Mouse (Mus musculus) G1E-ER4 (cell line): ENCODE results near the gene Scd4. TPM values are rescaled to one million over a fixed set of nuclear protein-coding genes. Genes with fewer than 3 reads are reported as not detected.

Experiments used
- GATA1 ChIP-seq: IDR thresholded peaks from one replicate; pipeline ENCODE4 v1.8.0; 2012; ENCODE audit warnings: low read length, inconsistent platforms
- polyA plus RNA-seq: library from polyadenylated mRNA; stranded (reverse); fragments of >175 nt; gene quantifications from 2 replicates; pipeline ENCODE4 v1.2.3, GENCODE M21; 2012

Scd4 gene
- polyA plus RNA-seq, 1 experiment, result 0.48 TPM

- TF ChIP-seq GATA1, result no peak
These were observed 36.7 kb upstream of the Scd4 start for GRCm38 (mm10) chr19:44296186-44296585.

GRCm38 (mm10) chr19:44297068-44297760, 35.7 kb upstream of the Scd4 start:
- TF ChIP-seq GATA1, result no peak

DNA sequence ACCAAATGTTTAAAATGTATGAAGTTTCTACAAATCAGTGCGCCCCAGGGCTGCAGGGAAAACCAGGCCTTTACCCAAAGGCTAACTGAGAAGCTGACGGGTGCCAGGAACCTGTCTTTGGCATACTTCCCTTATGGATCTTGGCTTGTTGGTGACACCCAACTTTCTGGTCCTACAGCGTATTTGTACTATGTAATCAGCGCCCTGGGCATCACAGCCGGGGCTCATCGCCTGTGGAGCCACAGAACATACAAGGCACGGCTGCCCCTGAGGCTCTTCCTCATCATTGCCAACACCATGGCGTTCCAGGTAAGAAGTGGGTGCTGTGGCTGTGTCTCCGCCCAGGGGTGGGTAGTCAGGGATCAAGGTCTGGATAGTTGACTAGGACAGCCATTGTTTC, 35.0 kb upstream of the Scd4 start:
- TF ChIP-seq GATA1, result no peak

GRCm38 (mm10) chr19:44299078-44299477, 33.8 kb upstream of the Scd4 start:
- no peak for TF ChIP-seq GATA1

DNA sequence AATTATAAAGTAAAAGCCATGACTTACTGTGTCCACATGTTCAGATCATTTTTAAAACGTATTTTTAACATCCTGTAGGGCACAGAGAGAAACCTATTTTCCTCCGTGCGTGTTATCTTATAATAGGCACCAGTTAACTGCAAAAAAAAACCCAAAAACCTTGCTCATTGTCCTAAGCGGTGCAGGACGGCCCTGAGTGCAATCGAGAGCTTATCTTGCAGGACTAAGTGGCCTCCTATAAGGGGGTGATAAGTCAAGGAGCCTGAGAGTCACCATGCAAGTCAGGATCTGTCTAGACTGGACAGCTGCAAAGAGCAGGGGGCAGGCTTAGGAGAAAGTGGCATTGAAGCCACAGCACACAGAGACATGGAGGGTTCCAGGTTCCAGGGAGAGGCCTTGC, 33.0 kb upstream of the Scd4 start:
- no peak for TF ChIP-seq GATA1

- no peak for TF ChIP-seq GATA1
These were observed 32.4 kb upstream of the Scd4 start for GRCm38 (mm10) chr19:44300520-44300919.

- no peak for TF ChIP-seq GATA1
These were observed 31.7 kb upstream of the Scd4 start for GRCm38 (mm10) chr19:44301176-44301575.

DNA sequence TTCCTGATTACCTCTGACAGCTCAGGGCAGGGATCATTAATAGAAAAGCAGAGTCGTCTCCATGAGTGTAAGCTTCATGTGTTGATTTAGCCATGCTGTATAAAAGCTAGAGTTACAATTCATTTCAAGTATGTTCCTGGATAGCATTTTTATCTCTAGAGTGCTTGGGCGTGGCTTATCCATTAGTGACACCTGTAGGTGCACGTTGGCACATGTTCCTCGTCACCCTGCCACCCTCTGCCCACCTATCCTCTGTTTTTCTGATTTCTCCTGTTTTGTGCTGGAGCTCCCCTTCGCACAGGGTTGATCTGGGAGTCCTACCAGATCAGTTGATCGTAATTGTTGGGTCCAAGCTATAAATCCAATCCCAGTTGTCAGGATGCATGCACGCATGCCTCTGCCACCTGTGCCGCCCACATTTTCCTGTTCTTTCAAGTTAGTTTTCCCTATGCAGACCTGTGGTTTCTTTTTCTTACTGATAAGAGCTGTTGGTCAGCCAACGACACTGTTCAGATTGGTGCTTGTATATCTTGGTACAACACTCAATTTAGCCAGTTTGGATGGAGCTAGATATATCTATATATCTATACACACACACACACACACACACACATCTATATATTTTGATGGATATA, 31.1 kb upstream of the Scd4 start:
- TF ChIP-seq GATA1, result no peak

DNA sequence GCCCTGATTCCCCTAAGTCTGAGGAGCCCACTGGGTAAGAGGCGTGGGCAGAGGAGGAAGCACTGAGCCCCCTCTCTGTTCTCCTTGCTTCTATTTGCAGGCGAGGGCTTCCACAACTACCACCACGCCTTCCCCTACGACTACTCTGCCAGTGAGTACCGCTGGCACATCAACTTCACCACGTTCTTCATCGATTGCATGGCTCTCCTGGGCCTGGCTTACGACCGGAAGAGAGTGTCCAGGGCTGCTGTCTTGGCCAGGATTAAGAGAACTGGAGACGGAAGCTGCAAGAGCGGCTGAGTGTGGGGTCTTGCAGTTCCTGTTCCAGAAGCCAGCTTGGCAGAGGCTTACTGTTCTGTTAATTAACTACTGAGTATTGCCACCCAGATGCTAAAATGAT, 30.0 kb upstream of the Scd4 start:
- TF ChIP-seq GATA1, result no peak

GRCm38 (mm10) chr19:44303502-44303901, 29.4 kb upstream of the Scd4 start:
- TF ChIP-seq GATA1, result no peak

DNA sequence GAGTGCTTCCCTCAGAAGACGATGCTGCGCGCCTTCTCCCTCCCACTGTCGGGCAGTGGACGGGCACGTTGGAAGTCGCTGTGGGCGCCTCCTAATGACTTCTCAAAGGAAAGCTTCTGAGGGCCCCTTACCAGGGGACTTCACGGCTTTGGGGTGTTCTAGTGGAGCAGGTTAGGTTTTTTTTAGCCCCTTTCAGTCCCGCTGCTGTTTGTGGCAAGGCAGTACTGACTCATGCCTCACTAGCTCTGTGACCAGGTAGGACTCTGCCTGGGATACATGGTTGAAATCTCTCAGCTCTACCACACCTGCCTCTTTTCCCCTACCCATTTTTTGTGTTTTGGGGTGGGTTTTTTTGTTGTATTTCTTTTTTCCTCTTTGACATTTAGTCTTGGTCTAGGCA, 28.5 kb upstream of the Scd4 start:
- TF ChIP-seq GATA1, result no peak

GRCm38 (mm10) chr19:44304851-44305510, 27.9 kb upstream of the Scd4 start:
- no peak for TF ChIP-seq GATA1

GRCm38 (mm10) chr19:44305701-44306100, 27.2 kb upstream of the Scd4 start:
- TF ChIP-seq GATA1, result no peak

DNA sequence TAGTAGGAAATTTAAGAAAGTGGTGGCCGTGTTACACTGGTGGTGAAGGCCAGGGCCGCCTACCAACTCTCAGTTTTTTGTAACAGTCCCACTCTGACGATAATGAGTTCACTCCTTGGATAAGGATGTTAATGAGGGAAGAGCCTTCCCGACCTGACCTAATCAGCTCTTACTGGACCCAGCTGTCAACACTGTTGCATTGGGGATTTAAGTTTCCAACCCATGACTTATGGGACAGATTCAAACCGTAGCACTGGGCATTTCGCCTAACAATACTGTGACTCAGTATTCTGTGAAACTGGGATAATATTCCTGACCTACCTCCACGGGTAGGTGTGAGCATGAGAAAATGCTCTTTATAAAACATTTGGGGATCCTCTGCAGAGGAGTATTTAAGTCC, 26.7 kb upstream of the Scd4 start:
- TF ChIP-seq GATA1, result no peak

- no peak for TF ChIP-seq GATA1
These were observed 25.6 kb upstream of the Scd4 start for GRCm38 (mm10) chr19:44307101-44307914.

- no peak for TF ChIP-seq GATA1
These were observed 24.9 kb upstream of the Scd4 start for GRCm38 (mm10) chr19:44307915-44308470.
